Mouse (Mus musculus) left cerebral cortex, adult 2 months (tissue): ENCODE results near the gene Ddo. TPM values are rescaled to one million over a fixed set of nuclear protein-coding genes. Genes with fewer than 3 reads are reported as not detected.

ENCODE experiments used
- DNase-seq, 2 experiments: peaks; one replicate each; pipeline ENCODE4 v3.0.0; 2021 to 2022; ENCODE audit warnings: low spot score in 2 of 2, mixed read lengths in 1 of 2; ENCODE audit errors: extremely low spot score in 1 of 2
- H3K27ac ChIP-seq: fragments of 200-600 bp; 2 replicates; pipeline ENCODE4 v1.8.1; 2022
- H3K4me3 ChIP-seq: fragments of 200-600 bp; 2 replicates; pipeline ENCODE4 v1.8.1; 2022
- CTCF ChIP-seq: fragments of 200-600 bp; IDR thresholded peaks from 2 replicates; pipeline ENCODE4 v1.8.1; 2022; ENCODE audit warnings: antibody characterized with exemption, mild to moderate bottlenecking, moderate library complexity
- intact Hi-C: fragments of 180-260 bp; cut with DNase I; formaldehyde crosslinking; loops from one replicate; pipeline ENCODE4 v1.15.1; 2025
- total RNA-seq, 2 experiments: library from RNA; stranded (reverse); gene quantifications; 2 replicates each; pipeline ENCODE4 v1.2.3; 2021

Gene Ddo
- total RNA-seq, 2 experiments from 2014 or later: 12.9 to 13.5 TPM

DNA sequence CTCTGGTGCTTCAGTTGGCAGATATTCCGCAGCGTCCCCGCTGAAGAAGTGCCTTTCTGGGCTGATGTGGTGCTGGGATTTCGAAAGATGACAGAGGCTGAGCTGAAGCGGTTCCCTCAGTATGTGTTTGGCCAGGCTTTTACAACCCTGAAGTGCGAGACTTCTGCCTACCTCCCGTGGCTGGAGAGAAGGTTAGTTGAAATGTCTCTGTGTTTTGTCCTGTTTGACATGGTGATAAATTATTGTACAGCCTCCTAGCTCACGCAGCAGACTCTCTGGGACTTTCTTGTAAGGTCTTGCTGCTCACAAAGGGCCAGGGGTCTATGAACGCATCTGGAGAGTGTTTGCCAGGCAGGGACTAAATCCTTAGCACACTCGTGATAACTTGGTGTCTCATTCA, 7.5 kb downstream of the Ddo start:
- Histone ChIP-seq H3K27ac (peak overlapping the region; percentile 77), H3K4me3 (no peak overlapping the region)
- intact Hi-C loops: loop anchor here (5.0 kb wide), 1 partner anchor 205 kb away; no protein-coding TSS in a partner anchor
- TF ChIP-seq CTCF: no peak
- no peak for DNase-seq

DNA sequence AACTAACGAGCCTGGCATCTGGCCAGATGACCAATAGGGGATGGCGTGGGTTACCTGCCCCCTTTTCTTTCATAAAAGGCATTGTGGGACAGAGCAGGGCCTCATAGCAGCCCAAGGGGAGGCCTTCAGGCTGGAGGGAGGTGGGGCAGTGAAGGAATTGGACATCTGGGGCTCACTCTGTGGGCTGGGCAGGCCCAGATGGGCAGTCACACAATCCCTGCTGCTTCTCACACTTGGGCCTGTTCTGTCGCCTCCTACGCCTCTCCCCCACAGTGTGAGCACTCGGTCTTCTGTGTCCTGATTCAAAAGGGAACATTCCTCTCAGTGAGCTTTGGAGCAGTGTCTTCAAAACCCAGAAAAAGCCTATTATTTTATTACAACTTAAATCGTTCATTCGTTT, 8.5 kb downstream of the Ddo start:
- intact Hi-C loops: loop anchor here (1.0 to 5.0 kb wide), 6 partner anchors 19 to 333 kb away; partner anchors contain the start of genes Cdc40 and Wasf1
- Histone ChIP-seq H3K27ac (peak overlapping the region; percentile 94), H3K4me3 (no peak overlapping the region)
- TF ChIP-seq CTCF: no peak
- peak; percentile 61 to 83 for DNase-seq

DNA sequence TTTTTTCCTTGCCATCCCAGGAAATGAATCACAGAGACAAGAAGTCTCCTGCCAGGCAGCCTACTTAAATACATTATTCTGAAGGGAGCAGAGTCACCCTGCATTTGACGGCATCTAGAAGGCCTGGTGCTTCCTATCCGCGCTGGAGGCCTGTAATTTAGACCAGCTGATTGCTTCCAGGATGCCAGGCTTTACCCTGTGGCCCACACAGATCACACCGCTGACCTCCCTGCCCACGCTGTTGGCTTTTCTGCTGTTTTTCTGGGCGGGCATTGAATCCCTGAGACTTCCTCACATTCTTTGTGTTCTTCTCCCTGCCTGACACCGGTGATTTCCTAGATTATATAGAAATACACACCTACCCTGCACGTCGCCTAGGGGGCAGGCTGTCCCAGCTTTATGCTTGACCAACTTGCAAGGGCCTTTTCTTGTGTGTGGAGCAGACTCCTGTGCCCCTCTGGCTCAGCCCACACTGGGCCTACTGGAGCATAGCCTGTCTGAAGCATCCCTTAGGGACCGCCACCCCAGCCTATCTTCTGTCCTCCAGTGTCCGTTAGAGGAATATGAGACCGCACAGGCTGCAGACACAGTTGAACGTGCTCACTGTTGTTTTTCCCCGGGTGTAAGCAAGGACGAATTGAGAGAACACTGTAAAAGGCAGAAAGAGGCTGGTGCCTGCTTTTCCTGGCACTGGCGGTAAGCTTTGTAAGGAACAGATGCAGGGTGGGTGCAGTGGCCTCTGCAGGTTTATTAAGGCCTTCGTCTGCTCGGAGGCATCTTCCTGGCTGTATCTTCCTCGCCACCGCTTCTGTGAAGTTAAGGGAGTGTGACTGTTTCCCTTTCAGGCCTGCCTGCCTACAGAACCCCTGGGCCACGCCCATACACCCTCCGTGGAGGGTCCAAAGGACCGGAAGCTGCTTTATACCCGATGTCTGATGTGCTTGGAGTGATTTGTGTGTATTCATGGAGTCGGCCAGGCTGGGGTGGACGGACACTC, 9.3 kb downstream of the Ddo start:
- peak in 1 of 2 experiments; percentile 44 for DNase-seq
- Histone ChIP-seq H3K4me3 (no peak overlapping the region), H3K27ac (peak overlapping the region; percentile 94)
- intact Hi-C loops: loop anchor here (1.0 to 5.0 kb wide), 6 partner anchors 20 to 332 kb away; partner anchors contain the start of genes Cdc40 and Wasf1
- TF ChIP-seq CTCF: peak; percentile 3; the same call in 1 of the 2 replicates

- no peak overlapping the region for H3K4me3 ChIP-seq
- intact Hi-C loops: no loop called here
- no peak for DNase-seq
- H3K27ac ChIP-seq: peak overlapping the region; percentile 94
- no peak for TF ChIP-seq CTCF
Observed at GRCm38 (mm10) chr10:40640406-40640805, 10.6 kb downstream of the Ddo start.

DNA sequence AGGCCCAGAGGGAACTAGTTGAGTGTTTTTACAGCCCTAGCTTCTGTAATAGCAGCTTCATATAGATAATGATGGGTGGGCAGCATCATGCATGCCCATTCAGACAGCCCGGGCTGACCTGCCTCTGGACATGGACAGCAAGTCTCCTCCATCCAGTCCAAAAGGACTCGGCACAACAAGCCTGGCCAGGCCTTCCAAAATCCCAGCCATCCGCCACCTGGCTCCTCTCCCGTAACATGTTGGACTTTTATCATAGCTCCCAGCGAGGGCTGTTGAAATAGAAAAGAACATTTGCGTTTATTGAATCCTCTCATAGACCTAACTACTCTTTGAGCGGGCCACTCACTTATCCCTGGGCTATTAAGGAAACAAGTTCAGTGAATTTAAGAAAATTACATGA, 12.1 kb downstream of the Ddo start:
- TF ChIP-seq CTCF: no peak
- DNase-seq: peak in 1 of 2 experiments; percentile 11
- Histone ChIP-seq H3K4me3 (no peak overlapping the region), H3K27ac (peak overlapping the region; percentile 94)
- intact Hi-C loops: no loop called here

GRCm38 (mm10) chr10:40643126-40643525, 13.3 kb downstream of the Ddo start:
- H3K27ac ChIP-seq: no peak overlapping the region
- intact Hi-C loops: no loop called here
- H3K4me3 ChIP-seq: no peak overlapping the region
- DNase-seq: no peak
- no peak for TF ChIP-seq CTCF

DNA sequence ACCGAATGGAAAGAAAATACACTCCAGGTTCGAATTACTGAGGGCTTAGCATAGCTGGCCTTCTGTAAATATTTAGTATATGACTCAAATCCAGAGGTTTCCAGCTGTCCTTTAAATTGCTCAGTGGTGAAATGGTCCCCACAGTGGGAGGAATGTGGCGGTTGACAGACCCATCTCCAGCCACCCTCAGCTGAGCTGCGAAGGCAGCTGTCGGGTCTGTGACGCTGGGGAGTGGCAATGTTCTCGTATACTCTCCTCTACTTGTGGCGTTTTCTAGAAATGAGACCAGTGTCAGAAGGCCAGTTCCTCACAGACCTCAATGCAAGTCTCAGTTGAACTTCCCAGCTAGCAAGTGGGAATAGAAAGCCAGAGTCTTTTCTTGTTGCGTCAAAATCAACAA, 14.6 kb downstream of the Ddo start:
- intact Hi-C loops: no loop called here
- no peak for TF ChIP-seq CTCF
- no peak for DNase-seq
- Histone ChIP-seq H3K27ac (no peak overlapping the region), H3K4me3 (no peak overlapping the region)

- no peak for DNase-seq
- TF ChIP-seq CTCF: no peak
- intact Hi-C loops: loop anchor here (5.0 kb wide), 1 partner anchor 642 kb away; no protein-coding TSS in a partner anchor
- Histone ChIP-seq H3K4me3 (no peak overlapping the region), H3K27ac (no peak overlapping the region)
Observed at GRCm38 (mm10) chr10:40645346-40645745, 15.5 kb downstream of the Ddo start.

DNA sequence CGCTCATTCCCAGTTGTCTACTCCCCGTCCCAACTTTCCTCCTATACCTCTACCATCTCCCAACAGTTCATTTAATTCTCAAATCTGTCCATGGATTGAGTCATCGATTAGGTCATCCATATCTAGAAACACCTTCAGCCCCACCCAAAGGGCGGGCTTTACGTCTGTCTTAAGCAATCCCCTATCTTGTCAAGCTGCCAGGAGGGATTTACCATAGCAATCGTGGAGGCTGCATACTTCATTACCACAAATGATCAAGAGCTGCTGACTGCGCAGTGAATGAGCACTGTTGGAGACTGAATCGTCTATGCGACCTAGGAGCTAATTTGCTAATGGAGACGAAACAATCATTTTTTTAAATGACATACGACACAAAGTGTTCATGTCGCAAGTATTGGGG, 19.0 kb downstream of the Ddo start:
- intact Hi-C loops: loop anchor here (5.0 kb wide), 1 partner anchor 639 kb away; no protein-coding TSS in a partner anchor
- no peak overlapping the region for H3K27ac ChIP-seq

GRCm38 (mm10) chr10:40649634-40650033, 19.8 kb downstream of the Ddo start:
- peak; percentile 65 for TF ChIP-seq CTCF
- DNase-seq: no peak
- Histone ChIP-seq H3K4me3 (no peak overlapping the region), H3K27ac (no peak overlapping the region)
- intact Hi-C loops: loop anchor here (2.0 to 5.0 kb wide), 4 partner anchors 68 to 638 kb away; no protein-coding TSS in a partner anchor

More for the DNA sequence above, 19.0 kb downstream of the Ddo start:
- no peak for DNase-seq
- H3K4me3 ChIP-seq: no peak overlapping the region
- no peak for TF ChIP-seq CTCF

DNA sequence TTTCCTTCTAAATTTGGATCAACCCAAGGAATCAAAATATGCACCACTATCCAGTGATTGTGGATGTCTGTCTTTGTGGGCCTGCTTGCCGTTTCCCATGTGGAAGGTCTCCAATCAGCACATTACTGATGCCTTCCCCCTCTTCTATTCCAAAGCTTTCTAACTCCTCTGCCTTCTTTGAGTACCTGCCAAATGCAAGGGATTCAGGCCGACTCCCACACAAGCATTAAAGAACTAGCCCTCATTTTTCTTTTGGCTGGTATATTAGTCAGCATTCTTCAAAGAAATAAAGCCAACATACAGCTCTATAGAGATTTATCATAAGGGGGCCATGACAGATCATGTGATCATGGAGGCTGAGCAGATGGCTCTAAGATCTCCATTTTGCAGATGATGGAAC, 21.9 kb downstream of the Ddo start:
- H3K4me3 ChIP-seq: no peak overlapping the region
- peak overlapping the region; percentile 78 for H3K27ac ChIP-seq
- DNase-seq: no peak
- TF ChIP-seq CTCF: no peak
- intact Hi-C loops: loop anchor here (1.0 to 5.0 kb wide), 4 partner anchors 31 to 316 kb away; no protein-coding TSS in a partner anchor

- no peak for TF ChIP-seq CTCF
- Histone ChIP-seq H3K27ac (no peak overlapping the region), H3K4me3 (no peak overlapping the region)
- no peak for DNase-seq
- intact Hi-C loops: no loop called here
Observed at GRCm38 (mm10) chr10:40665270-40665669, 35.5 kb downstream of the Ddo start.
